In the genomic region with DNA sequence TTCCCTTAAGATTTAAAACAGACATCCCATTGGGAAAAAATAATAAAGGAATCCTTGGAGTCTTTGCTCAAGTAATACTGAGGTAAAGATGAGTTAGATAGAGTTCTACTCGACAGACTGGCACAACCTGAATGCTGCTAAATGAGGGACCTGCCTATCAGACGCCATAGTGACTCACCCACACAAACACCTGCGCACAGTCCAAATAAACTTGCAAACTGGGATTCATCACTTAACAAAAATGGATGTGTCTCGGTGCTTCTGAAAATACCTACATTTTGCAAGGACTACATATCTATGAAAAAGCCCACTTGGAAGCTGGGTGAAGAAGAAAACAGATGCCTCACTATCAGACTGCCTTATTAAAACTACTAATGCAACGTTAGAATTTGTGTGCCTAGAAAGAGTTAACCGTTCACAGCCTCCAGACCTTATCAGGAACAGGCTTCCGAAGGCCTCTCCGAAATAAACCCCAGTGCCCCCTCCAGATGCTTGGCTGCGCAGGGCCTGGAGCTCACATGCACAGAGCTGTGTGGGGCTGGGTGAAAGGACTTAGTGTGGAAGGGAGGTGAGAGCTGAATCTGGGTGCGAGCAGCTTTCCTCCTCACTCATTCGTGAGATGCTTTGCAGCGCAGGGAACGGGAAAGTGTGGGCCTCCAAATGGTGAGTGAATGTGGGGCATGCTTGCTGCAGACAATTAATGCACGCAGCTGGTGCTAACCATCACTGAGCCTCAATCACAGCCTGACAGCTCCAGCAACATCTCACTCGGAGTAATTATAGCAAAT, we compare ENCODE assay signal across 10 mouse cellular contexts.
DNase-seq lines count a peak whose midpoint lies in the region; ATAC-seq and TF ChIP-seq lines count a peak whose summit lies in the region.
"Had no signal": no experiment of that assay in that cellular context is flagged by ENCODE, and none has a peak within 500 bp of the region (broad histone marks: within the 10 kb centered on the region; RNA-seq: fewer than 3 reads in every experiment).

No protein-coding gene starts in this region.

- peak overlapping the region; percentile 74 for H3K27ac ChIP-seq in gastrocnemius, adult 2 months
- peak overlapping the region; percentile 72 for H3K27ac ChIP-seq in hindbrain, embryonic 15.5 days (replicated peaks)
- H3K27ac ChIP-seq in midbrain, embryonic 16.5 days (ENCODE audit: low read length), result no peak overlapping the region; the same call in 1 of the 2 replicates
- no peak overlapping the region for H3K27ac ChIP-seq in liver, embryonic 11.5 days (ENCODE audit: low read depth, low read length)
- H3K27ac ChIP-seq: liver, embryonic 15.5 days had no signal

- H3K4me3 ChIP-seq in gastrocnemius, adult 2 months, result peak overlapping the region; percentile 15; the same call in 1 of the 2 replicates
- no peak overlapping the region for H3K4me3 ChIP-seq in hindbrain, embryonic 15.5 days
- H3K4me3 ChIP-seq in midbrain, embryonic 16.5 days (ENCODE audit: low read depth, low read length), result no peak overlapping the region
- H3K4me3 ChIP-seq in liver, embryonic 11.5 days (ENCODE audit: low read depth, low read length), result no peak overlapping the region
- H3K4me3 ChIP-seq: liver, embryonic 15.5 days had no signal

- H3K36me3 ChIP-seq in hindbrain, embryonic 15.5 days, result no peaks in the 10 kb centered on the region
- no peaks in the 10 kb centered on the region for H3K36me3 ChIP-seq in midbrain, embryonic 16.5 days (ENCODE audit: control insufficient read depth, insufficient read depth, low read length)
- H3K36me3 ChIP-seq in liver, embryonic 11.5 days (ENCODE audit: control insufficient read depth, insufficient read depth, low read length), result no peaks in the 10 kb centered on the region
- H3K36me3 ChIP-seq: liver, embryonic 15.5 days had no signal

- TF ChIP-seq CTCF in gastrocnemius, adult 2 months (IDR thresholded peaks at IDR 0.05), result no peak
- TF ChIP-seq CTCF in brain, embryonic 14.5 days (IDR thresholded peaks at IDR 0.05; ENCODE audit: borderline replicate concordance, extremely low read depth, insufficient read depth, insufficient read length), result no peak

- intact Hi-C loops in gastrocnemius, adult 2 months (cut with DNase I), result no loop called here

- no peaks in the 10 kb centered on the region for H3K9me3 ChIP-seq in hindbrain, embryonic 15.5 days
- no peaks in the 10 kb centered on the region for H3K9me3 ChIP-seq in midbrain, embryonic 16.5 days (replicated peaks; ENCODE audit: control insufficient read depth, low read length, poor library complexity, severe bottlenecking)
- no peaks in the 10 kb centered on the region for H3K9me3 ChIP-seq in liver, embryonic 11.5 days (ENCODE audit: control insufficient read depth, low read length)
- H3K9me3 ChIP-seq: liver, embryonic 15.5 days had no signal

- DNase-seq in gastrocnemius, adult 2 months, result no peak
- DNase-seq in gastrocnemius, postnatal 25 days, result no peak
- DNase-seq in brain, embryonic 14.5 days (ENCODE audit: low read depth), result peak; percentile 93
- no peak for DNase-seq in liver, embryonic 11.5 days (ENCODE audit: low spot score)
- DNase-seq in ovary, adult 18-20 months (ENCODE audit: low spot score), result no peak
- DNase-seq in B cell, adult 2 months, result no peak

- H3K4me1 ChIP-seq in hindbrain, embryonic 15.5 days (replicated peaks), result peaks cover 20% of the 10 kb centered on the region
- peaks cover 6% of the 10 kb centered on the region; the same call in 1 of the 2 replicates for H3K4me1 ChIP-seq in midbrain, embryonic 16.5 days (ENCODE audit: control insufficient read depth, insufficient read depth, low read length)
- H3K4me1 ChIP-seq in liver, embryonic 11.5 days (replicated peaks; ENCODE audit: control insufficient read depth, insufficient read depth, low read length), result peaks cover 13% of the 10 kb centered on the region

- no peak overlapping the region for H3K9ac ChIP-seq in hindbrain, embryonic 15.5 days
- no peak overlapping the region for H3K9ac ChIP-seq in midbrain, embryonic 16.5 days (ENCODE audit: low read depth, low read length)
- H3K9ac ChIP-seq in liver, embryonic 11.5 days (ENCODE audit: low read depth, low read length), result no peak overlapping the region
- H3K9ac ChIP-seq: liver, embryonic 15.5 days had no signal

- H3K27me3 ChIP-seq in hindbrain, embryonic 15.5 days, result no peaks in the 10 kb centered on the region
- H3K27me3 ChIP-seq in midbrain, embryonic 16.5 days (ENCODE audit: control insufficient read depth, insufficient read depth, low read depth, low read length), result no peaks in the 10 kb centered on the region
- no peaks in the 10 kb centered on the region for H3K27me3 ChIP-seq in liver, embryonic 11.5 days (replicated peaks; ENCODE audit: control insufficient read depth, insufficient read depth, low read length)
- H3K27me3 ChIP-seq: liver, embryonic 15.5 days had no signal

- peak; percentile 66 for ATAC-seq in hindbrain, embryonic 15.5 days (ENCODE audit: low FRiP score, low read depth)
- peak; percentile 66 for ATAC-seq in midbrain, embryonic 16.5 days
- no peak for ATAC-seq in liver, embryonic 11.5 days (replicated peaks; ENCODE audit: low FRiP score)
- ATAC-seq: activated CD4-positive, CD25-positive, alpha-beta regulatory T cell, adult 4 months had no signal

- TF ChIP-seq POLR2A in brain, embryonic 14.5 days (IDR thresholded peaks at IDR 0.05; ENCODE audit: borderline replicate concordance, extremely low read depth, insufficient read depth, insufficient read length, poor library complexity, severe bottlenecking), result no peak

- WGBS in hindbrain, embryonic 15.5 days, result 43% methylated on average over 15 of the region's 15 CpGs
- 58% methylated on average over 15 of the region's 15 CpGs for WGBS in midbrain, embryonic 16.5 days
- 34% methylated on average over 15 of the region's 15 CpGs for WGBS in liver, embryonic 11.5 days

- no peak overlapping the region for H3K4me2 ChIP-seq in hindbrain, embryonic 15.5 days
- no peak overlapping the region for H3K4me2 ChIP-seq in midbrain, embryonic 16.5 days (ENCODE audit: low read length)
- no peak overlapping the region for H3K4me2 ChIP-seq in liver, embryonic 11.5 days
- H3K4me2 ChIP-seq: liver, embryonic 15.5 days had no signal

Comparison
In these comparisons a context has a peak if more than half of its experiments do, and no peak if none do; other contexts are left out.
1. H3K27ac ChIP-seq: peak in gastrocnemius, adult 2 months (single experiment) and hindbrain, embryonic 15.5 days (single experiment); none in midbrain, embryonic 16.5 days (single experiment) and liver, embryonic 11.5 days (single experiment).